22 mouse cellular contexts compared by ENCODE assay signal in genomic region chr12:15729696-15730095, GRCm38 (mm10).
A peak's percentile ranks its signal among the peaks of the same experiment; 100 is the strongest.
DNase-seq lines count a peak whose midpoint lies in the region; ATAC-seq lines count a peak whose summit lies in the region.
"Had no signal": no experiment of that assay in that cellular context is flagged by ENCODE, and none has a peak within 500 bp of the region (broad histone marks: within the 10 kb centered on the region; RNA-seq: fewer than 3 reads in every experiment).

No protein-coding gene starts in this region.

- no peak overlapping the region for H3K9ac ChIP-seq in heart, embryonic 11.5 days (ENCODE audit: low read depth, low read length)
- no peak overlapping the region for H3K9ac ChIP-seq in kidney, embryonic 15.5 days
- no peak overlapping the region for H3K9ac ChIP-seq in heart, embryonic 16.5 days (ENCODE audit: low read length)
- H3K9ac ChIP-seq: liver, embryonic 14.5 days; midbrain, embryonic 15.5 days had no signal

- DNase-seq in heart, adult 18-20 months, result peak; percentile 37 to 67
- peak; percentile 19 for DNase-seq in kidney, postnatal 10 days
- DNase-seq in ovary, postnatal 14 days (ENCODE audit: low spot score), result no peak
- DNase-seq: adrenal gland, postnatal 10 days; cerebellum, postnatal 10 days; embryo, embryonic 11 days; gastrocnemius, postnatal 36 days; right cerebral cortex, postnatal 14 days; thymus, adult 2 months had no signal

- no peaks in the 10 kb centered on the region for H3K36me3 ChIP-seq in heart, embryonic 11.5 days (ENCODE audit: control insufficient read depth, insufficient read depth, low read length)
- no peaks in the 10 kb centered on the region for H3K36me3 ChIP-seq in kidney, embryonic 15.5 days
- no peaks in the 10 kb centered on the region for H3K36me3 ChIP-seq in heart, embryonic 16.5 days (ENCODE audit: control insufficient read depth, insufficient read depth)
- H3K36me3 ChIP-seq: hindbrain, embryonic 10.5 days; midbrain, embryonic 15.5 days had no signal

- 64% methylated on average over 3 of the region's 3 CpGs for WGBS in heart, embryonic 11.5 days (ENCODE audit: insufficient replicate concordance)
- WGBS in kidney, embryonic 15.5 days, result 57% methylated on average over 3 of the region's 3 CpGs
- WGBS in heart, embryonic 16.5 days, result 57% methylated on average over 3 of the region's 3 CpGs

- no peaks in the 10 kb centered on the region for H3K4me1 ChIP-seq in heart, embryonic 11.5 days (ENCODE audit: control insufficient read depth, insufficient read depth, low read length)
- 0 out of 2 replicates have a peak, but pooled peaks cover 3% of the 10 kb centered on the region for H3K4me1 ChIP-seq in kidney, embryonic 15.5 days
- peaks cover 9% of the 10 kb centered on the region for H3K4me1 ChIP-seq in brown adipose tissue, adult 24 weeks (ENCODE audit: control insufficient read depth, insufficient read depth, insufficient read length, low read length)
- no peaks in the 10 kb centered on the region for H3K4me1 ChIP-seq in heart, embryonic 16.5 days (ENCODE audit: control insufficient read depth, insufficient read depth, low read length)
- H3K4me1 ChIP-seq: megakaryocyte, embryonic 14.5 days; midbrain, embryonic 15.5 days had no signal

- H3K9me3 ChIP-seq in heart, embryonic 11.5 days (replicated peaks; ENCODE audit: control insufficient read depth, low read length), result no peaks in the 10 kb centered on the region
- H3K9me3 ChIP-seq in kidney, embryonic 15.5 days (replicated peaks), result no peaks in the 10 kb centered on the region
- H3K9me3 ChIP-seq in heart, embryonic 16.5 days (replicated peaks; ENCODE audit: control insufficient read depth, low read length), result no peaks in the 10 kb centered on the region
- H3K9me3 ChIP-seq: hindbrain, embryonic 10.5 days; midbrain, embryonic 15.5 days had no signal

- H3K27me3 ChIP-seq in heart, embryonic 11.5 days (ENCODE audit: control insufficient read depth, insufficient read depth, low read length), result no peaks in the 10 kb centered on the region
- no peaks in the 10 kb centered on the region for H3K27me3 ChIP-seq in kidney, embryonic 15.5 days
- no peaks in the 10 kb centered on the region for H3K27me3 ChIP-seq in heart, embryonic 16.5 days (ENCODE audit: control insufficient read depth, insufficient read depth, low read length)
- H3K27me3 ChIP-seq: megakaryocyte, embryonic 14.5 days; midbrain, embryonic 15.5 days had no signal

- no peak overlapping the region for H3K4me2 ChIP-seq in heart, embryonic 11.5 days
- no peak overlapping the region for H3K4me2 ChIP-seq in kidney, embryonic 15.5 days
- H3K4me2 ChIP-seq in heart, embryonic 16.5 days (ENCODE audit: low read depth, low read length), result no peak overlapping the region
- H3K4me2 ChIP-seq: midbrain, embryonic 15.5 days had no signal

- H3K4me3 ChIP-seq in heart, embryonic 11.5 days (ENCODE audit: low read depth, low read length), result no peak overlapping the region
- H3K4me3 ChIP-seq in kidney, embryonic 15.5 days (replicated peaks), result no peak overlapping the region
- H3K4me3 ChIP-seq in brown adipose tissue, adult 24 weeks (ENCODE audit: insufficient read depth, low read depth, low read length), result no peak overlapping the region
- H3K4me3 ChIP-seq in heart, embryonic 16.5 days (ENCODE audit: low read length), result no peak overlapping the region
- H3K4me3 ChIP-seq: hindbrain, embryonic 10.5 days; megakaryocyte, embryonic 14.5 days; midbrain, embryonic 15.5 days; myocyte had no signal

- no peak overlapping the region for H3K27ac ChIP-seq in heart, embryonic 11.5 days (ENCODE audit: low read depth, low read length)
- H3K27ac ChIP-seq in kidney, embryonic 15.5 days, result no peak overlapping the region
- H3K27ac ChIP-seq in brown adipose tissue, adult 24 weeks (replicated peaks; ENCODE audit: low read depth, low read length), result peak overlapping the region; percentile 59
- peak overlapping the region; percentile 9; the same call in 1 of the 2 replicates for H3K27ac ChIP-seq in heart, embryonic 16.5 days (ENCODE audit: low read length)
- H3K27ac ChIP-seq: hindbrain, embryonic 10.5 days; hindbrain, postnatal 0 days; liver, embryonic 14.5 days; midbrain, embryonic 15.5 days had no signal

- ATAC-seq in heart, embryonic 11.5 days (replicated peaks; ENCODE audit: insufficient number of reproducible peaks, low FRiP score, low TSS enrichment), result no peak
- no peak for ATAC-seq in kidney, embryonic 15.5 days (replicated peaks; ENCODE audit: low FRiP score)
- ATAC-seq in heart, embryonic 16.5 days (replicated peaks; ENCODE audit: extremely low read depth, insufficient read depth, low FRiP score), result peak; percentile 18; the same call in 1 of the 2 replicates
- no peak for ATAC-seq in megakaryocyte progenitor cell, adult 5-6 weeks (replicated peaks; ENCODE audit: poor library complexity)
- ATAC-seq: hindbrain, postnatal 0 days; intestine, postnatal 0 days; lung, postnatal 0 days; midbrain, embryonic 15.5 days had no signal

Comparison
In these comparisons a context has a peak if more than half of its experiments do, and no peak if none do; other contexts are left out.
1. H3K27ac ChIP-seq: peak in brown adipose tissue, adult 24 weeks (single experiment) and heart, embryonic 16.5 days (single experiment); none in heart, embryonic 11.5 days (single experiment) and kidney, embryonic 15.5 days (single experiment).